Mouse (Mus musculus): ENCODE results near the gene Gemin7. TPM values are rescaled to one million over a fixed set of nuclear protein-coding genes. Genes with fewer than 3 reads are reported as not detected.
A peak's percentile ranks its signal among the peaks of the same experiment; 100 is the strongest.

Gene Gemin7
- polyA plus RNA-seq, 1 experiment, result 89.8 TPM

GRCm38 (mm10) chr7:19532240-19532639, 45.2 kb downstream of the Gemin7 start:
- Histone ChIP-seq H3ac (ENCODE audit: control insufficient read depth, insufficient read length) (no peak overlapping the region), H3K4me2 (ENCODE audit: low read depth) (no peak overlapping the region), H3K27me3 (ENCODE audit: control insufficient read depth, insufficient read depth, insufficient read length) (no peaks in the 10 kb centered on the region), H3K4me3 (no peak overlapping the region), H3K36me3 (ENCODE audit: control insufficient read depth, insufficient read depth) (no peaks in the 10 kb centered on the region), H3K79me2 (ENCODE audit: control insufficient read depth, insufficient read depth) (no peaks in the 10 kb centered on the region)
- TF ChIP-seq TCF12 (IDR thresholded peaks at IDR 0.05; ENCODE audit: insufficient read depth, poor library complexity, severe bottlenecking) (no peak), REST (IDR thresholded peaks at IDR 0.05; ENCODE audit: insufficient read depth, insufficient read length) (no peak), MYOD1 (IDR thresholded peaks at IDR 0.05; ENCODE audit: control insufficient read depth in 1 of 3, insufficient read length in 2 of 3, low read depth in 2 of 3) (peak in 2 of 3 experiments; percentile 96), TCF3 (IDR thresholded peaks at IDR 0.05; ENCODE audit: insufficient read length, low read depth) (peak; percentile 54), MYOG (IDR thresholded peaks at IDR 0.05; ENCODE audit: control insufficient read depth in 1 of 3, insufficient read depth in 1 of 3, insufficient read length in 2 of 3, low read depth in 2 of 3) (peak in 2 of 3 experiments; percentile 62 to 90)

- no peaks in the 10 kb centered on the region for H3K36me3 ChIP-seq (ENCODE audit: control insufficient read depth, insufficient read depth)
- no peaks in the 10 kb centered on the region for H3K79me2 ChIP-seq (ENCODE audit: control insufficient read depth, insufficient read depth)
- H3K4me3 ChIP-seq, result no peak overlapping the region
- H3K4me2 ChIP-seq (ENCODE audit: low read depth), result no peak overlapping the region
- no peak for TF ChIP-seq REST (IDR thresholded peaks at IDR 0.05; ENCODE audit: insufficient read depth, insufficient read length)
- TF ChIP-seq POLR2AphosphoS2 (IDR thresholded peaks at IDR 0.05; ENCODE audit: insufficient read length, low read depth), result no peak
- TF ChIP-seq SRF (IDR thresholded peaks at IDR 0.05; ENCODE audit: control insufficient read depth, insufficient read length, low read depth), result no peak
- TF ChIP-seq USF1 (IDR thresholded peaks at IDR 0.05; ENCODE audit: low read depth), result no peak
- no peak overlapping the region for H3ac ChIP-seq (ENCODE audit: control insufficient read depth, insufficient read length)
- no peaks in the 10 kb centered on the region for H3K27me3 ChIP-seq (ENCODE audit: control insufficient read depth, insufficient read depth, insufficient read length)
These were observed 46.3 kb downstream of the Gemin7 start for GRCm38 (mm10) chr7:19531077-19531476.

GRCm38 (mm10) chr7:19525105-19525481, 52.3 kb downstream of the Gemin7 start:
- Histone ChIP-seq H3K36me3 (ENCODE audit: control insufficient read depth, insufficient read depth) (no peaks in the 10 kb centered on the region), H3K79me2 (ENCODE audit: control insufficient read depth, insufficient read depth) (no peaks in the 10 kb centered on the region), H3K4me3 (no peak overlapping the region), H3K27me3 (ENCODE audit: control insufficient read depth, insufficient read depth, insufficient read length) (peaks cover 45% of the 10 kb centered on the region), H3K4me2 (ENCODE audit: low read depth) (no peak overlapping the region), H3ac (ENCODE audit: control insufficient read depth, insufficient read length) (no peak overlapping the region)
- TF ChIP-seq POLR2AphosphoS2 (IDR thresholded peaks at IDR 0.05; ENCODE audit: insufficient read length, low read depth), result peak; percentile 58
- TF ChIP-seq REST (IDR thresholded peaks at IDR 0.05; ENCODE audit: insufficient read depth, insufficient read length), result no peak
- TF ChIP-seq MAX (IDR thresholded peaks at IDR 0.05; ENCODE audit: low read depth), result no peak
- TF ChIP-seq POLR2A (IDR thresholded peaks at IDR 0.05; ENCODE audit: insufficient read length, low read depth), result no peak
- TF ChIP-seq SRF (IDR thresholded peaks at IDR 0.05; ENCODE audit: control insufficient read depth, insufficient read length, low read depth), result no peak
- no peak for TF ChIP-seq TCF12 (IDR thresholded peaks at IDR 0.05; ENCODE audit: insufficient read depth, poor library complexity, severe bottlenecking)
- TF ChIP-seq CEBPB (IDR thresholded peaks at IDR 0.05; ENCODE audit: insufficient read depth, poor library complexity, severe bottlenecking), result no peak
- TF ChIP-seq TCF3 (IDR thresholded peaks at IDR 0.05; ENCODE audit: insufficient read length, low read depth), result no peak
- no peak for TF ChIP-seq USF1 (IDR thresholded peaks at IDR 0.05; ENCODE audit: low read depth)

GRCm38 (mm10) chr7:19524420-19525104, 52.8 kb downstream of the Gemin7 start:
- Histone ChIP-seq H3K4me3 (no peak overlapping the region), H3K27me3 (ENCODE audit: control insufficient read depth, insufficient read depth, insufficient read length) (peaks cover 50% of the 10 kb centered on the region), H3K4me2 (ENCODE audit: low read depth) (no peak overlapping the region), H3ac (ENCODE audit: control insufficient read depth, insufficient read length) (no peak overlapping the region), H3K36me3 (ENCODE audit: control insufficient read depth, insufficient read depth) (no peaks in the 10 kb centered on the region), H3K79me2 (ENCODE audit: control insufficient read depth, insufficient read depth) (no peaks in the 10 kb centered on the region)
- TF ChIP-seq CEBPB (IDR thresholded peaks at IDR 0.05; ENCODE audit: insufficient read depth, poor library complexity, severe bottlenecking), result no peak
- no peak for TF ChIP-seq MAX (IDR thresholded peaks at IDR 0.05; ENCODE audit: low read depth)
- TF ChIP-seq MYOG (IDR thresholded peaks at IDR 0.05; ENCODE audit: control insufficient read depth in 1 of 3, insufficient read depth in 1 of 3, insufficient read length in 2 of 3, low read depth in 2 of 3), result no peak
- no peak for TF ChIP-seq TCF3 (IDR thresholded peaks at IDR 0.05; ENCODE audit: insufficient read length, low read depth)
- no peak for TF ChIP-seq USF1 (IDR thresholded peaks at IDR 0.05; ENCODE audit: low read depth)
- TF ChIP-seq TCF12 (IDR thresholded peaks at IDR 0.05; ENCODE audit: insufficient read depth, poor library complexity, severe bottlenecking), result no peak
- no peak for TF ChIP-seq POLR2AphosphoS2 (IDR thresholded peaks at IDR 0.05; ENCODE audit: insufficient read length, low read depth)
- no peak for TF ChIP-seq POLR2A (IDR thresholded peaks at IDR 0.05; ENCODE audit: insufficient read length, low read depth)
- TF ChIP-seq SRF (IDR thresholded peaks at IDR 0.05; ENCODE audit: control insufficient read depth, insufficient read length, low read depth), result no peak
- no peak for TF ChIP-seq MYOD1 (IDR thresholded peaks at IDR 0.05; ENCODE audit: control insufficient read depth in 1 of 3, insufficient read length in 2 of 3, low read depth in 2 of 3)
- no peak for TF ChIP-seq REST (IDR thresholded peaks at IDR 0.05; ENCODE audit: insufficient read depth, insufficient read length)
- no peak for TF ChIP-seq E2F4 (IDR thresholded peaks at IDR 0.05; ENCODE audit: insufficient read depth)

GRCm38 (mm10) chr7:19523757-19524419, 53.5 kb downstream of the Gemin7 start:
- Histone ChIP-seq H3K4me2 (ENCODE audit: low read depth) (no peak overlapping the region), H3ac (ENCODE audit: control insufficient read depth, insufficient read length) (no peak overlapping the region), H3K36me3 (ENCODE audit: control insufficient read depth, insufficient read depth) (no peaks in the 10 kb centered on the region), H3K4me3 (no peak overlapping the region), H3K27me3 (ENCODE audit: control insufficient read depth, insufficient read depth, insufficient read length) (peaks cover 56% of the 10 kb centered on the region), H3K79me2 (ENCODE audit: control insufficient read depth, insufficient read depth) (no peaks in the 10 kb centered on the region)
- no peak for TF ChIP-seq E2F4 (IDR thresholded peaks at IDR 0.05; ENCODE audit: insufficient read depth)
- TF ChIP-seq REST (IDR thresholded peaks at IDR 0.05; ENCODE audit: insufficient read depth, insufficient read length), result no peak
- peak in 1 of 3 experiments; percentile 10 for TF ChIP-seq MYOD1 (IDR thresholded peaks at IDR 0.05; ENCODE audit: control insufficient read depth in 1 of 3, insufficient read length in 2 of 3, low read depth in 2 of 3)
- peak; percentile 57 for TF ChIP-seq POLR2AphosphoS2 (IDR thresholded peaks at IDR 0.05; ENCODE audit: insufficient read length, low read depth)
